Mouse (Mus musculus) MEL (cell line): Measurements from ENCODE around the gene Gpr27. TPM values are rescaled to one million over a fixed set of nuclear protein-coding genes. Genes with fewer than 3 reads are reported as not detected.

Experiments used
- DNase-seq: peaks from one replicate; pipeline ENCODE4 v3.0.0; 2011; ENCODE audit warnings: low read depth, low spot score
- H3K27ac ChIP-seq: 2 replicates; pipeline ENCODE4 v1.5.1; 2012; ENCODE audit warnings: low read depth, mild to moderate bottlenecking, control low read depth, low read length, moderate library complexity; ENCODE audit not compliant: control insufficient read depth
- H3K27me3 ChIP-seq, 2 experiments: fragments of 150-350 bp in 1 of 2; sonication (generic) in 1 of 2; 2 replicates each; pipeline ENCODE4 v1.6.1; 2012; ENCODE audit warnings: low read length in 2 of 2, mild to moderate bottlenecking in 2 of 2, improper control_type of control experiment in 1 of 2, moderate library complexity in 1 of 2; ENCODE audit not compliant: insufficient read depth in 2 of 2, control insufficient read depth in 1 of 2
- H3K36me3 ChIP-seq, 2 experiments: 2 replicates each; pipeline ENCODE4 v1.6.1; 2012 to 2014; ENCODE audit warnings: low read length in 2 of 2, improper control_type of control experiment in 1 of 2, inconsistent platforms in 1 of 2, mild to moderate bottlenecking in 1 of 2; ENCODE audit not compliant: insufficient read depth in 2 of 2, control insufficient read depth in 1 of 2
- H3K4me1 ChIP-seq, 2 experiments: fragments of 150-350 bp in 1 of 2; sonication (generic) in 1 of 2; 2 replicates each; pipeline ENCODE4 v1.6.1; 2012; ENCODE audit warnings: low read length in 2 of 2, improper control_type of control experiment in 1 of 2, mild to moderate bottlenecking in 1 of 2; ENCODE audit not compliant: insufficient read depth in 2 of 2, control insufficient read depth in 1 of 2
- H3K4me3 ChIP-seq, 2 experiments: fragments of 150-350 bp in 1 of 2; sonication (generic) in 1 of 2; 2 replicates each; pipeline ENCODE4 v1.5.1; 2012; ENCODE audit warnings: low read depth in 2 of 2, low read length in 2 of 2, mild to moderate bottlenecking in 2 of 2, moderate library complexity in 2 of 2, control low read depth in 1 of 2, improper control_type of control experiment in 1 of 2; ENCODE audit not compliant: control insufficient read depth in 1 of 2, insufficient read depth in 1 of 2
- H3K79me2 ChIP-seq: 2 replicates; pipeline ENCODE4 v1.6.1; 2012; ENCODE audit warnings: mild to moderate bottlenecking, low read length, moderate library complexity; ENCODE audit not compliant: control insufficient read depth, poor library complexity, insufficient read depth
- H3K9ac ChIP-seq: 2 replicates; pipeline ENCODE4 v1.6.1; 2012; ENCODE audit warnings: low read depth, mild to moderate bottlenecking, control low read depth, low read length, moderate library complexity; ENCODE audit not compliant: control insufficient read depth, poor library complexity, severe bottlenecking
- H3K9me3 ChIP-seq: fragments of 150-350 bp; sonication (generic); replicated peaks from 2 replicates; pipeline ENCODE4 v1.6.1; 2012; ENCODE audit warnings: mild to moderate bottlenecking, low read length, improper control_type of control experiment, moderate library complexity; ENCODE audit not compliant: insufficient read depth
- BHLHE40 ChIP-seq: IDR thresholded peaks from 2 replicates; pipeline ENCODE4 v1.6.1; 2012; ENCODE audit warnings: low read depth, mild to moderate bottlenecking, inconsistent platforms, low read length, improper control_type of control experiment, borderline replicate concordance
- CHD1 ChIP-seq: IDR thresholded peaks from 2 replicates; pipeline ENCODE4 v1.6.1; 2012; ENCODE audit warnings: low read depth, mild to moderate bottlenecking, inconsistent platforms, low read length, improper control_type of control experiment
- CTCF ChIP-seq, 3 experiments: IDR thresholded peaks in 2 of 3; conservative IDR thresholded peaks in 1 of 3; 2 replicates each; pipeline ENCODE4 v1.5.1; 2011 to 2012; ENCODE audit warnings: low read length in 3 of 3, low read depth in 2 of 3, mild to moderate bottlenecking in 2 of 3, improper control_type of control experiment in 1 of 3, inconsistent platforms in 1 of 3, mixed read lengths in 1 of 3, moderate library complexity in 1 of 3; ENCODE audit not compliant: control insufficient read depth in 1 of 3, insufficient read depth in 1 of 3, poor library complexity in 1 of 3, severe bottlenecking in 1 of 3
- ELF1 ChIP-seq: IDR thresholded peaks from 2 replicates; pipeline ENCODE4 v1.6.1; 2014; ENCODE audit warnings: low read depth, mild to moderate bottlenecking, inconsistent platforms, low read length, improper control_type of control experiment, moderate library complexity
- ETS1 ChIP-seq: IDR thresholded peaks from 2 replicates; pipeline ENCODE4 v1.6.1; 2012; ENCODE audit warnings: low read depth, mild to moderate bottlenecking, inconsistent platforms, low read length, improper control_type of control experiment, moderate library complexity
- GABPA ChIP-seq: IDR thresholded peaks from 2 replicates; pipeline ENCODE4 v1.6.1; 2012; ENCODE audit warnings: low read depth, mild to moderate bottlenecking, inconsistent platforms, low read length, improper control_type of control experiment, moderate library complexity
- MAZ ChIP-seq: IDR thresholded peaks from 2 replicates; pipeline ENCODE4 v1.6.1; 2012; ENCODE audit warnings: low read depth, mild to moderate bottlenecking, inconsistent platforms, low read length, improper control_type of control experiment
- MYB ChIP-seq: IDR thresholded peaks from 2 replicates; pipeline ENCODE4 v1.6.1; 2011; ENCODE audit warnings: mild to moderate bottlenecking, low read depth, low read length, improper control_type of control experiment
- MYC ChIP-seq: IDR thresholded peaks from 2 replicates; pipeline ENCODE4 v1.6.1; 2011; ENCODE audit warnings: low read depth, mild to moderate bottlenecking, low read length, improper control_type of control experiment, moderate library complexity
- NELFE ChIP-seq: IDR thresholded peaks from 2 replicates; pipeline ENCODE4 v1.6.1; 2011; ENCODE audit warnings: low read depth, low read length, improper control_type of control experiment
- NRF1 ChIP-seq: IDR thresholded peaks from 2 replicates; pipeline ENCODE4 v1.6.1; 2014; ENCODE audit warnings: low read depth, mild to moderate bottlenecking, inconsistent platforms, low read length, improper control_type of control experiment, moderate library complexity; ENCODE audit not compliant: poor library complexity, insufficient read depth, severe bottlenecking
- POLR2A ChIP-seq, 2 experiments: IDR thresholded peaks; 2 replicates each; pipeline ENCODE4 v1.6.1; 2011 to 2012; ENCODE audit warnings: low read length in 2 of 2, mild to moderate bottlenecking in 2 of 2, control low read depth in 1 of 2, improper control_type of control experiment in 1 of 2, low read depth in 1 of 2, moderate library complexity in 1 of 2; ENCODE audit not compliant: control insufficient read depth in 1 of 2, insufficient read depth in 1 of 2, poor library complexity in 1 of 2
- POLR2AphosphoS2 ChIP-seq: IDR thresholded peaks from 2 replicates; pipeline ENCODE4 v1.6.1; 2011; ENCODE audit warnings: low read length, improper control_type of control experiment
- POLR2AphosphoS5 ChIP-seq: IDR thresholded peaks from 2 replicates; pipeline ENCODE4 v1.6.1; 2012; ENCODE audit warnings: low read depth, borderline replicate concordance, mild to moderate bottlenecking, inconsistent platforms, low read length, moderate library complexity, mixed read lengths
- RCOR1 ChIP-seq: IDR thresholded peaks from 2 replicates; pipeline ENCODE4 v1.6.1; 2012; ENCODE audit warnings: low read depth, mild to moderate bottlenecking, inconsistent platforms, low read length, improper control_type of control experiment
- SIN3A ChIP-seq: IDR thresholded peaks from 2 replicates; pipeline ENCODE4 v1.6.1; 2012; ENCODE audit warnings: low read length, improper control_type of control experiment, inconsistent platforms
- SMC3 ChIP-seq: IDR thresholded peaks from 2 replicates; pipeline ENCODE4 v1.6.1; 2011; ENCODE audit warnings: low read depth, low read length, improper control_type of control experiment
- TAL1 ChIP-seq: IDR thresholded peaks from 2 replicates; pipeline ENCODE4 v1.6.1; 2012; ENCODE audit warnings: mild to moderate bottlenecking, inconsistent platforms, low read length, moderate library complexity, mixed read lengths
- TCF12 ChIP-seq: IDR thresholded peaks from 2 replicates; pipeline ENCODE4 v1.6.1; 2014; ENCODE audit warnings: low read depth, mild to moderate bottlenecking, inconsistent platforms, low read length, improper control_type of control experiment, moderate library complexity
- USF2 ChIP-seq, 2 experiments: IDR thresholded peaks; 2 replicates each; pipeline ENCODE4 v1.6.1; 2011 to 2012; ENCODE audit warnings: improper control_type of control experiment in 2 of 2, low read length in 2 of 2, borderline replicate concordance in 1 of 2, inconsistent platforms in 1 of 2, low read depth in 1 of 2, mild to moderate bottlenecking in 1 of 2; ENCODE audit not compliant: insufficient read depth in 1 of 2
- ZC3H11A ChIP-seq: IDR thresholded peaks from 2 replicates; pipeline ENCODE4 v1.6.1; 2012; ENCODE audit warnings: low read depth, mild to moderate bottlenecking, inconsistent platforms, low read length, improper control_type of control experiment
- ZKSCAN1 ChIP-seq: IDR thresholded peaks from 2 replicates; pipeline ENCODE4 v1.6.1; 2012; ENCODE audit warnings: low read depth, mild to moderate bottlenecking, inconsistent platforms, low read length, improper control_type of control experiment, moderate library complexity
- ZMIZ1 ChIP-seq: IDR thresholded peaks from 2 replicates; pipeline ENCODE4 v1.6.1; 2012; ENCODE audit warnings: low read depth, mild to moderate bottlenecking, inconsistent platforms, low read length, improper control_type of control experiment, moderate library complexity
- ZNF384 ChIP-seq: IDR thresholded peaks from 2 replicates; pipeline ENCODE4 v1.6.1; 2012; ENCODE audit warnings: low read depth, mild to moderate bottlenecking, inconsistent platforms, low read length, improper control_type of control experiment
- polyA plus RNA-seq, 2 experiments: library from polyadenylated mRNA; stranded (reverse) in 1 of 2; unstranded in 1 of 2; fragments of >175 nt in 1 of 2; fragments of >200 nt in 1 of 2; gene quantifications; 2 replicates each; pipeline versions ENCODE4 v1.2.1 to v1.2.4; 2012; ENCODE audit warnings: low replicate concordance in 2 of 2, low read depth in 1 of 2; ENCODE audit not compliant: insufficient read length in 2 of 2, insufficient read depth in 1 of 2, missing spikeins in 1 of 2
- total RNA-seq: library from RNA; depleted of rRNA; stranded (reverse); fragments of 300-350 nt; gene quantifications from 2 replicates; pipeline ENCODE4 v1.2.3, GENCODE M21; 2012

Gene Gpr27
- total and polyA plus RNA-seq, 3 experiments: not detected

DNA sequence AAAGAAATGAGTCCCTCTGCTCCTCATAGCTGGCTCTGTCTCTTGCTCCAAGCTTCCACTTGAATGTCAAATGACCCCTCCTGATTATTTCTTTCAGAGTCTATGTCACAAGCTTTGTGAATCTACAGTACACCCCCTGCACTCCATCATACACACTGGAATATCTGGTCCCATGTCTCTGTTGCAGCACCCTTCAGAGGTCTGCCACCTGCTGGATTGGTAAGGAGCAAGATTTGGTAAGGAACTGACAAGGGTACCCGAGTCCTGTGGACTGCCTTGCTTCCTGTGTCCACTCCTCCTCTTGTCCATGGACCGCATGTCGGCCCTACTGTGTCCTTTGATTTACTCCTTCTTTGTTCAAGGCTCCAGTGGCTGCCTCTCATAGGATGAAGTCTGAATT is 20.7 kb upstream of the Gpr27 start:
- Histone ChIP-seq H3K9me3 (no peaks in the 10 kb centered on the region), H3K9ac (no peak overlapping the region), H3K36me3 (no peaks in the 10 kb centered on the region), H3K4me1 (no peaks in the 10 kb centered on the region), H3K27me3 (no peaks in the 10 kb centered on the region), H3K27ac (no peak overlapping the region), H3K4me3 (no peak overlapping the region), H3K79me2 (no peaks in the 10 kb centered on the region)
- TF ChIP-seq NELFE: no peak
- no peak for TF ChIP-seq MYB
- no peak for TF ChIP-seq CHD1
- TF ChIP-seq SIN3A: no peak
- TF ChIP-seq ZKSCAN1: no peak
- no peak for TF ChIP-seq ZC3H11A
- TF ChIP-seq TAL1: no peak
- no peak for TF ChIP-seq ETS1
- no peak for TF ChIP-seq POLR2AphosphoS2
- TF ChIP-seq NRF1: no peak
- no peak for TF ChIP-seq ELF1
- no peak for TF ChIP-seq CTCF (IDR thresholded peaks at IDR 0.05 in 2 of 3, conservative IDR thresholded peaks at IDR 0.05 in 1 of 3; ENCODE audit: control insufficient read depth in 1 of 3, insufficient read depth in 1 of 3, low read depth in 2 of 3, low read length in 3 of 3, poor library complexity in 1 of 3, severe bottlenecking in 1 of 3)
- TF ChIP-seq ZMIZ1: no peak
- no peak for DNase-seq

DNA sequence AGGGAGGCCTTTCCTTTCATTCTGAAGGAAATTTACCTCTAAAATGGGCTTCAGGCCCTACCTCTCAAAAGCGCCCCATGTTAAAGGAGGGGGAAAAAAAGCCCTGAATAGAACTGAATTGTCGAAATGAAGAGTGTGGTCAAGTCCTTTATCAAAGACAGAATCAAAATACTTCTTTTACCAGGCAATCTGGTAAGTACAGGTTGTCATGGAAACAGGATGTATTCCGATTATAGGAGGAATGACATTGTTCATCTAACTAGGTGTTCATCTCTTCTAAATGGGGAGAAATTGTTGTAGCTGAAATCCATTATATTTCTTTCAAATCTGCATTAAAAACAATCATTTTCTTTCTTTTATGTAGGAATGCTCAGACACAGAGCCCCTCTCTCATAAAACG is 18.0 kb upstream of the Gpr27 start:
- no peaks in the 10 kb centered on the region for H3K9me3 ChIP-seq

More for the DNA sequence above, 18.0 kb upstream of the Gpr27 start:
- H3K27ac ChIP-seq: no peak overlapping the region
- H3K79me2 ChIP-seq: no peaks in the 10 kb centered on the region
- no peak overlapping the region for H3K4me3 ChIP-seq
- H3K9ac ChIP-seq: no peak overlapping the region
- no peaks in the 10 kb centered on the region for H3K4me1 ChIP-seq
- no peaks in the 10 kb centered on the region for H3K27me3 ChIP-seq
- DNase-seq: no peak
- TF ChIP-seq POLR2A (IDR thresholded peaks at IDR 0.05; ENCODE audit: control insufficient read depth in 1 of 2, insufficient read depth in 1 of 2, low read depth in 1 of 2, low read length in 2 of 2, poor library complexity in 1 of 2) (no peak), RCOR1 (no peak), BHLHE40 (no peak), ZNF384 (no peak), POLR2AphosphoS2 (no peak), MAZ (no peak), MYC (no peak), TCF12 (no peak), SMC3 (no peak), POLR2AphosphoS5 (no peak), GABPA (no peak), USF2 (IDR thresholded peaks at IDR 0.05; ENCODE audit: borderline replicate concordance in 1 of 2, insufficient read depth in 1 of 2, low read depth in 1 of 2, low read length in 2 of 2) (no peak)
- H3K36me3 ChIP-seq: no peaks in the 10 kb centered on the region
